Mouse (Mus musculus): ENCODE results near the gene Mfsd7a. TPM values are rescaled to one million over a fixed set of nuclear protein-coding genes. Genes with fewer than 3 reads are reported as not detected.

The Mfsd7a gene
- total RNA-seq, 2 experiments from 2014 or later = 0.67 to 0.95 TPM

DNA sequence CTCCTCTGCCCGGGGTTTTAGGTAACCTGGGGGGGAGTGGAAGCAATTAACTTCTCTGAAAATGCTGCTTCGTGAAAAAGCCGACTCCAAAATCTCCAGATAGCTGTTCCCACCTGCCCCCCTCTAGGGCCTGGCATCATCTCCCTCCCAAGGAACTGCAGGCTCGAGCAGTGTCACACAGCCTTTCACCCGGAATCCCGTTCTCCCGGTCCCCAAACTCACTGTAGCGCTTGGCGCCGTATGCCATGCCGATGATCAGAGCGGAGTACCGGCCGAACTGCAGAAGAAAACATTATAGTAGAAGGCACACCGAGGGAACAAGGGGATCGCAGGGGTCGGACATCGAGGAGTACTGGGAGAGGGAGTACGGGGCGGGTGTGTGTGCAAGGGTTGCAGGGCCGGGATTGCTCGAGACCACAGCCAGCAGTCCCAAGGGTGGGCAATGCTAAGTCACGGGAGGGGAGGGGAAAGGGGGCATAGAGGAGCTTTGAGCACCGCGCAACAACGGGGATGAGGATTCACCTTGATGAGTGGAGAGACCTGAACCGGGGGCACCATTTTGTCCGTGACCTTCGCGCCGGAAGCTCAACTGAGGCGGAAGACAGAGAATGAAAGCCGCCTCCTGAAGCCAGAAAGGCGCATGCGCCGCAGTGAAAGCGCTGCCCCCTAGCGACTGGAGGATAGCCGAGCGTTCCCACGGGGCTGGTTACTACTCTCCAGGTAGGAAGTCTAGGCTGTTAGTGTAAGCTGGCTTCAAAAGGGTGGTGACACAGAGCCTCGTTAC is 14.7 kb downstream of the Mfsd7a start, which contains the start of gene Atp5k:
Atp5k (minus strand) TSS at position 645 of the 784 bp plus-strand sequence.
- peak; percentile 87 for DNase-seq

DNA sequence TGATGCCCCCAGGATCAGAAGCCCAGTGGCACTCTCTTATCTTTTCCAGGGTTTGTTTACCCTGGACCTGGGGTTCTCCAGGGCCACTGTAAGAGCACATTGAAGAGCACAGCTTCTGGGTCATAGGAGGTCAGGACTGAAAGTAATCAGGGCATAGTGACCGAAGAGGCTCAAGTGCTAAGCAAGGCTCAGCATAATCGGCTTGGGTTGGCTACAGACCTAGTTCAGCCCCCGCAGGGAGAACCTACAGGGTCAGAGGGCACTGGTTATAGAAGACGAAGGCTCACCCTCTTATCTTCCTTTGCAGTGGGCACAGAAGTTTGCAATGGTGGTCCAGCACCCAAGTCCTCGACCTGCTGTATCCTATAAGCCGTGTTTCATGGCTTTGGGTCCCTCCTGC is 17.5 kb downstream of the Mfsd7a start:
- DNase-seq = no peak

DNA sequence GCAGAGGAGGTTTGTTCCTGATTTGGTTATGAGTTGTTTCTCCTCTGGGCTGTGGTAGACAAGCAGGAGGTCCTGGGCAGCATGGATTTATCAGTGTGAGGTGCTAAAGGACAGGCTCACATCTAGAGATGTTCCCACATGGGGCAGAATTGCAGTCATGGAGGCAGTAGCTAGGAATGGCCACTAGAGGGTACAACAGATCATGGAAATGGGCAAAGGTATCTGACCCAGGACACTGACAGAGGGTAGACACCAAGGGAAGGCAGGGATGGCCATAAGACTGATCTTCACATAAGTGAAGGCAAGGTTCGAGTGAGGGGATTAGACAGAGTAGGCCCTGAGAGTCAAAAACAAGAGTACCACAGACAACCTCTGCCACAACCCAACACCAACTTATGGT is 21.5 kb downstream of the Mfsd7a start:
- DNase-seq = no peak

DNA sequence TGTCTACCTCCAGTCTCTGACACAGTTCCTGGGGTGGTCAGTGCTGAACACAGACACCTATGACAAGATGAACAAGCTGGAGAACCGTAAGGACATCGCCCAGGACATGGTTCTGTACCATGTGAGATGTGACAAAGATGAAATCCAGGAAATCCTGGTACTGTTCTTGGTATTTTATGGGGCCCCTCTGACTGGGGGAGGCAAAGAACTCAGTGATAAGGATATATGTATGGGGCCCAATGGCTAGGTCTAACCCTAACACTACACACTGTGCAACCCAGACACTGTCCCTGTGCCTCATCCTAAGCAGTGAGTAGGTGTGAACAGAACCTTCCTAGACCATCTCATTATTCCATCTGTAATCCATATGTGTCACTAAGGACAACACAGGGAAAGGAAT is 25.3 kb downstream of the Mfsd7a start:
- no peak for DNase-seq

DNA sequence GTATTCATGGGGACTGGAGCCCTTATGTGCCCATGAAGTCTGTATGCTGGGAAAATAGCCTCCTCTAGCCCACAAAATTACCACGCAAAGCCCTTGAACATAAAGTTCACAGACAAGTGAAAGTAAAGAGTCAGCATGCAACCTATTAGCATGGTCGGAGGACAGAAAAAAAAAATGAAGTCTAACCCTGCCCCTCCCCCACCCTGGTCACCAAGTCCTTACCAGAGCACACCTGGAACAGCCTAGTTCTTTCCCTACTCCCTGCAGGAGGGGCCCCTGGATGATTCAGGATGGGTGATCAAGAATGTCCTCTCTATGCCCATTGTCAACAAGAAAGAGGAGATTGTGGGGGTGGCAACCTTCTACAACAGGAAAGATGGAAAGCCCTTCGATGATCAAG is 25.9 kb downstream of the Mfsd7a start:
- DNase-seq = no peak

DNA sequence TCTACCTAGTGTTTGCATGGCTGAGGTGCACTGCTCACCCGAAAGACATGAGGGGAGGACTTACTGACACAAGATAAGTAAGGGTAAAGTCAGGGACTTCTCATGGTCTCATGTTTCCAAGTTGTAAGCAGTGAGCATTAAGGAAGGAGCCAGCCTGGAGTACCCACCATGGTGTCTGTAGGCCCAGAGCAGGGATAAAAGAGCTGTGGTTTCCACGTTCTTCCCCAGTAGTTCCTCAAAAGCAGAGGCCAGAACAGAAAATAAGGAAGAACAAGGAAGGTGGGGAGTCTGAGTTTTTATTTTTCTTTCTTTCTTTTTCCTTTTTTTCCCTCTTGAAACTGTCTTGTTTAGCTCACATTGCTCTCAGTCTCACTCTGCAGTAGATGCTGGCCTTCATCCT is 34.0 kb downstream of the Mfsd7a start:
- DNase-seq = no peak

DNA sequence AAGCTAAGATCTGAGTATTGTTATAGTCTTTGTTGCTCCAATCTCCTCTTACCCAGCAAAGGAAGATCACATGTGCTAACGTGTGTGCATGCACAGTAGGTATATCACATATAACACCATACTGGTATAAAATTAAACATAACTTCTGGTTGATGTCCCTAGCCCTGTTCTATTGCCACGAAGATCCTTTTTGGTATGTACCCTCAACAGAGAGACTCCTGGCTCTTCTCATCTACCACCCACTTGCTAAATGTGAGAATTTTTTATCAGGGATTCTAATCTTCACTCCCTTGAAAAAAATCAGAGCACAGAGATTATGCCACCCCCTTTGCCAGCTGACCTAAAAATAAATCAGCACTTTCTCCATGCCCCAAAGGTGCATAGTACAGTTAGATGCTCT is 41.7 kb downstream of the Mfsd7a start:
- no peak for DNase-seq

DNA sequence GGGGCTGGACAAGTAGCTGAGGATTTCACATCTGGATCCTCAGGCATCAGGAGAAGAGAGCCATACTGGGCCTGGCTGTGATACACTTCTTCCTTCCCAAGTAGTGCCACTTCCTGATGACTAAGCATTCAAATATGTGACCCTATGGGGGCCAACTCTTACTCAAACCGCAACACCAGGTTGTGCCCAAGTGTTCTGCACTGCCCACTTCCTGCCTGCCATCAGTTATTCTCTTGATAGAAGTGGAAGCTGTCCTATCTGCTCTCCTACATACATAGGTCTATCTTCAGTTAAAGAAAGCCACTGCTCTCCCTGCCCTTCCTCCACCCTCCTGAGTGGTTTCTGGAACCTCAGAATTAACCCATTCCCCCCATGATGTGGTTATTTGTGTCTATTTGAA is 43.2 kb downstream of the Mfsd7a start:
- no peak for DNase-seq

DNA sequence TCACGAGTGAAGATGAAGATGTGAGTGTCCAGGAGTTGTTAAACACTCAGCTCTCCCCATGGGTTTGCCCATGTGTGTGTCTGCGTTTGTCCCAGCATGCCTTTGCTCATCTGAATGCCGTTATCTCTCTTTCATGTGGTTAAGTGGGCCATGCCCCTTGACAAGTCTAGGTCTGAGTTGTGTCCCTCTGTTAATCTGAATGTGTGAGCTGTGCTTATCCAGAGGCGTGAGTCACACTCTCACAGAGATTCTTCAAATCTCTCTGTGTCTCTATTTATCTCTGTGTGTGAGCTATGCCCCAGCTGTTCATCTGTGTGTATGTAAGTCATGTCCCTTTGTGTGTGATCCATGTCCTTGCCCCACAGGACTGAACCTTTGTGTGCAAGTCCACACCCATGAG is 45.2 kb downstream of the Mfsd7a start:
- no peak for DNase-seq

Other genes with a start within 250 kb of the Mfsd7a start
- gene Dr1, start 180.0 kb downstream of the Mfsd7a start, total RNA-seq (2021) = 10 to 100 TPM; 14.7 to 15.6 TPM
- 1 to 10 TPM; 3.2 to 3.9 TPM for gene Pigg, start 136.3 kb downstream of the Mfsd7a start, total RNA-seq (2021)
- under 1 TPM; 0.38 to 0.56 TPM for gene Gm42517, start 81.0 kb downstream of the Mfsd7a start, total RNA-seq (2021)
- not detected for gene Pde6b, start 60.5 kb downstream of the Mfsd7a start, total RNA-seq (2021)
- 100 to 1,000 TPM; 764 to 791 TPM for gene Atp5k, start 14.4 kb downstream of the Mfsd7a start, total RNA-seq (2021)
- gene Pcgf3, start 12.3 kb upstream of the Mfsd7a start, total RNA-seq (2021) = 10 to 100 TPM; 30.9 to 39.5 TPM
- gene Cplx1, start 101.1 kb upstream of the Mfsd7a start, total RNA-seq (2021) = not detected
- gene Gak, start 180.9 kb upstream of the Mfsd7a start, total RNA-seq (2021) = 10 to 100 TPM in 1 of 2 experiments, 1 to 10 TPM in 1; 9.2 to 11.8 TPM
- gene Tmem175, start 180.9 kb upstream of the Mfsd7a start, total RNA-seq (2021) = 1 to 10 TPM; 5.2 to 5.4 TPM
- 1 to 10 TPM; 7.8 to 9.4 TPM for gene Idua, start 211.4 kb upstream of the Mfsd7a start, total RNA-seq (2021)
- 1 to 10 TPM; 4.7 to 5.0 TPM for gene Dgkq, start 220.8 kb upstream of the Mfsd7a start, total RNA-seq (2021)
- not detected for gene Slc26a1, start 226.7 kb upstream of the Mfsd7a start, total RNA-seq (2021)
- 10 to 100 TPM; 35.9 to 38.6 TPM for gene Fgfrl1, start 243.5 kb upstream of the Mfsd7a start, total RNA-seq (2021)